28 mouse cellular contexts compared by ENCODE assay signal in genomic region chr12:81057619-81058018, GRCm38 (mm10).
"Had no signal": no experiment of that assay in that cellular context is flagged by ENCODE, and none has a peak within 500 bp of the region (broad histone marks: within the 10 kb centered on the region; RNA-seq: fewer than 3 reads in every experiment).

No protein-coding gene starts in this region.

- H3K27me3 ChIP-seq: heart, embryonic 12.5 days; hindbrain, embryonic 12.5 days; intestine, embryonic 15.5 days; limb, embryonic 12.5 days; liver, embryonic 13.5 days; liver, embryonic 15.5 days had no signal

- ATAC-seq: hindbrain, embryonic 16.5 days; inflammation-experienced regulatory T-cells, adult 6 months; intestine, embryonic 15.5 days; intestine, postnatal 0 days had no signal

- H3K9ac ChIP-seq: heart, embryonic 12.5 days; hindbrain, embryonic 12.5 days; hindbrain, embryonic 14.5 days; intestine, embryonic 15.5 days; limb, embryonic 12.5 days; liver, embryonic 13.5 days; liver, embryonic 15.5 days had no signal

- H3K4me1 ChIP-seq: intestine, embryonic 15.5 days; liver, embryonic 13.5 days; liver, embryonic 15.5 days had no signal

- H3K36me3 ChIP-seq: heart, embryonic 10.5 days; heart, embryonic 12.5 days; hindbrain, embryonic 10.5 days; hindbrain, embryonic 12.5 days; intestine, embryonic 15.5 days; limb, embryonic 10.5 days; limb, embryonic 12.5 days; liver, embryonic 13.5 days; liver, embryonic 15.5 days had no signal

- H3K4me3 ChIP-seq: gastrocnemius, adult 2 months; heart, embryonic 10.5 days; heart, embryonic 12.5 days; hindbrain, embryonic 10.5 days; hindbrain, embryonic 12.5 days; intestine, embryonic 15.5 days; layer of hippocampus, adult 2 months; left cerebral cortex, adult 2 months; limb, embryonic 10.5 days; limb, embryonic 12.5 days; liver, embryonic 13.5 days; liver, embryonic 15.5 days had no signal

- H3K9me3 ChIP-seq: heart, embryonic 10.5 days; heart, embryonic 12.5 days; hindbrain, embryonic 10.5 days; hindbrain, embryonic 12.5 days; intestine, embryonic 15.5 days; limb, embryonic 10.5 days; limb, embryonic 12.5 days; liver, embryonic 13.5 days; liver, embryonic 15.5 days had no signal

- H3K4me2 ChIP-seq: heart, embryonic 12.5 days; hindbrain, embryonic 12.5 days; hindbrain, embryonic 14.5 days; intestine, embryonic 15.5 days; limb, embryonic 12.5 days; liver, embryonic 11.5 days; liver, embryonic 13.5 days; liver, embryonic 15.5 days had no signal

- H3K27ac ChIP-seq: gastrocnemius, adult 2 months; heart, embryonic 10.5 days; hindbrain, embryonic 10.5 days; hindbrain, embryonic 12.5 days; hindbrain, embryonic 14.5 days; intestine, embryonic 15.5 days; layer of hippocampus, adult 2 months; left cerebral cortex, adult 2 months; limb, embryonic 10.5 days; limb, embryonic 12.5 days; liver, embryonic 13.5 days; liver, embryonic 15.5 days had no signal

- DNase-seq: gastrocnemius, adult 2 months; gastrocnemius, postnatal 10 days; gastrocnemius, postnatal 36 days; heart, adult 18-20 months; heart, postnatal 10 days; heart, postnatal 4 days; kidney, adult 18-20 months; kidney, adult 8-10 months; kidney, postnatal 10 days; kidney, postnatal 25 days; kidney, postnatal 4 days; liver; liver, embryonic 13.5 days had no signal
